Mouse (Mus musculus) neural tube, embryonic 13.5 days (tissue): ENCODE measurements around the gene Pdzd2. TPM values are rescaled to one million over a fixed set of nuclear protein-coding genes. Genes with fewer than 3 reads are reported as not detected.

Experiments used
- ATAC-seq: fragments of 200-750 bp; cut with Nextera tagmentation; 2 replicates; pipeline ENCODE4 v1.8.0; 2017; ENCODE audit warnings: low read depth, mild to moderate bottlenecking, moderate TSS enrichment, moderate library complexity
- H3K27ac ChIP-seq: fragments of 300-500 bp; sonication (generic); replicated peaks from 2 replicates; pipeline ENCODE4 v1.5.1; 2015; ENCODE audit warnings: moderate library complexity, mild to moderate bottlenecking, inconsistent platforms
- H3K27me3 ChIP-seq: fragments of 300-500 bp; sonication (generic); 2 replicates; pipeline ENCODE4 v1.6.1; 2015; ENCODE audit warnings: mild to moderate bottlenecking, inconsistent platforms
- H3K36me3 ChIP-seq: fragments of 300-500 bp; sonication (generic); 2 replicates; pipeline ENCODE4 v1.6.1; 2015; ENCODE audit warnings: mild to moderate bottlenecking, inconsistent platforms
- H3K4me1 ChIP-seq: fragments of 300-500 bp; sonication (generic); replicated peaks from 2 replicates; pipeline ENCODE4 v1.6.1; 2015; ENCODE audit warnings: inconsistent platforms
- H3K4me2 ChIP-seq: fragments of 300-500 bp; sonication (generic); 2 replicates; pipeline ENCODE4 v1.6.1; 2015; ENCODE audit warnings: inconsistent platforms, mild to moderate bottlenecking, moderate library complexity
- H3K4me3 ChIP-seq: fragments of 300-500 bp; sonication (generic); 2 replicates; pipeline ENCODE4 v1.5.1; 2015; ENCODE audit warnings: mild to moderate bottlenecking, inconsistent platforms
- H3K9ac ChIP-seq: fragments of 300-500 bp; sonication (generic); 2 replicates; pipeline ENCODE4 v1.6.1; 2015; ENCODE audit warnings: moderate library complexity, mild to moderate bottlenecking, inconsistent platforms
- H3K9me3 ChIP-seq: fragments of 300-500 bp; sonication (generic); 2 replicates; pipeline ENCODE4 v1.6.1; 2016; ENCODE audit warnings: inconsistent platforms
- WGBS: fragments of 180-500 bp; shearing (Covaris S2); methylation state at CpG from one replicate; pipeline ENCODE4 v1.1.7; 2015; 5-methylcytosine and 5-hydroxymethylcytosine counted together
- polyA plus RNA-seq: library from polyadenylated mRNA; unstranded; fragments of >200 nt; fragmentation: Nextera tagmentation; extraction: Ambion mirVana; gene quantifications from 2 replicates; pipeline ENCODE4 v1.2.1, GENCODE M21; 2015

Gene Pdzd2
- polyA plus RNA-seq, 1 experiment from 2014 or later = 6.0 TPM

GRCm38 (mm10) chr15:12758461-12758860, 18.7 kb upstream of the Pdzd2 start:
- Histone ChIP-seq H3K4me1 (peaks cover 18% of the 10 kb centered on the region), H3K36me3 (no peaks in the 10 kb centered on the region), H3K9ac (no peak overlapping the region), H3K27me3 (no peaks in the 10 kb centered on the region), H3K4me3 (no peak overlapping the region), H3K27ac (no peak overlapping the region), H3K9me3 (no peaks in the 10 kb centered on the region), H3K4me2 (no peak overlapping the region)
- no peak for ATAC-seq
- 50% methylated on average over 5 of the region's 5 CpGs for WGBS

DNA sequence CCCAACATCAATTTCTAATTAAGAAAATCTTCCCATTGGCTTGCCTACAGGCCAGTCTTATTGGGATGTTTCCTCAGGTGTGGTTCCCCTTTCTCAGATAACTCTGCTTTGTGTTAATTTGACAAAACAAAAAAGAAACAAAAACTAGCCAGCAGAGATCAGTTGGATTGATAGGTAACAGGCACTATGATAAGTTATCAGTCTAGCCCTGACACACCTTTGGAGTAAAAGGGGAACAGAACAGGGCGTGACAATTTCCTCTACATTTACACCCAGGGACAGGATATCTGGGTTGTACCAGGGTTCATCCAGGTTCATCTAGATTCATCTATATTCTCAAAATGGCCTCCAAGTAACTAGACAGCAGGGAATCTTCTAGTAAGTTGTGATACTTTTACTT, 18.0 kb upstream of the Pdzd2 start:
- H3K27ac ChIP-seq = no peak overlapping the region
- H3K4me3 ChIP-seq = no peak overlapping the region
- WGBS = 95% methylated on average over 1 of the region's 1 CpGs
- H3K9ac ChIP-seq = no peak overlapping the region
- no peaks in the 10 kb centered on the region for H3K27me3 ChIP-seq
- no peak for ATAC-seq
- H3K4me1 ChIP-seq = peaks cover 12% of the 10 kb centered on the region
- no peak overlapping the region for H3K4me2 ChIP-seq
- no peaks in the 10 kb centered on the region for H3K9me3 ChIP-seq
- H3K36me3 ChIP-seq = no peaks in the 10 kb centered on the region

DNA sequence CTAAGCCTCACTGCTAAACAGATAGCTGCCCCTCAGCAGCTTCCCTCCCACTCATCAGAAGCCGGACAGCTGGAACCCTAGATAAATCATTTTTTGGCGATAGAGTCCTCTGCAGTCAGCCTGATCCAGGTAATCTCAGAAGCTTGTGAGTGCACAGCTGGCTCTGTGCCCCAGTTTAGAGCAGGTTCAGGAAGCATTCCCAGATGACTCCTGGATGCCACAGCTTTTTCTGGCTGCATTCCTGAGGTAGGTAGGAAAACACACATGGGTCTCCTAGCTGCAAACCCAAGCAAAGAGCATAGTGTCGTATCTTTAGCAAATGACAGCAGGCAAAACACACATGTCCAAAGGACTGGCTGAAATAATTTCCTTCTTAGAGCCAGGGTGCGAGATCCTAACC, 13.5 kb upstream of the Pdzd2 start:
- Histone ChIP-seq H3K4me2 (no peak overlapping the region), H3K27me3 (no peaks in the 10 kb centered on the region), H3K4me1 (no peaks in the 10 kb centered on the region), H3K4me3 (no peak overlapping the region), H3K27ac (no peak overlapping the region), H3K9me3 (no peaks in the 10 kb centered on the region), H3K9ac (no peak overlapping the region), H3K36me3 (no peaks in the 10 kb centered on the region)
- no peak for ATAC-seq
- WGBS = 71% methylated on average over 4 of the region's 4 CpGs

GRCm38 (mm10) chr15:12750963-12751362, 11.2 kb upstream of the Pdzd2 start:
- no peak overlapping the region for H3K27ac ChIP-seq
- no peak overlapping the region for H3K9ac ChIP-seq
- 90% methylated on average over 8 of the region's 8 CpGs for WGBS
- no peaks in the 10 kb centered on the region for H3K36me3 ChIP-seq
- H3K9me3 ChIP-seq = no peaks in the 10 kb centered on the region
- H3K4me3 ChIP-seq = no peak overlapping the region
- H3K4me1 ChIP-seq = no peaks in the 10 kb centered on the region
- H3K4me2 ChIP-seq = no peak overlapping the region
- H3K27me3 ChIP-seq = no peaks in the 10 kb centered on the region
- no peak for ATAC-seq

GRCm38 (mm10) chr15:12749549-12750301, 10.0 kb upstream of the Pdzd2 start:
- Histone ChIP-seq H3K9ac (no peak overlapping the region), H3K4me1 (no peaks in the 10 kb centered on the region), H3K36me3 (no peaks in the 10 kb centered on the region), H3K9me3 (no peaks in the 10 kb centered on the region), H3K4me3 (no peak overlapping the region), H3K4me2 (no peak overlapping the region), H3K27me3 (no peaks in the 10 kb centered on the region), H3K27ac (no peak overlapping the region)
- WGBS = 84% methylated on average over 11 of the region's 11 CpGs
- ATAC-seq = no peak

DNA sequence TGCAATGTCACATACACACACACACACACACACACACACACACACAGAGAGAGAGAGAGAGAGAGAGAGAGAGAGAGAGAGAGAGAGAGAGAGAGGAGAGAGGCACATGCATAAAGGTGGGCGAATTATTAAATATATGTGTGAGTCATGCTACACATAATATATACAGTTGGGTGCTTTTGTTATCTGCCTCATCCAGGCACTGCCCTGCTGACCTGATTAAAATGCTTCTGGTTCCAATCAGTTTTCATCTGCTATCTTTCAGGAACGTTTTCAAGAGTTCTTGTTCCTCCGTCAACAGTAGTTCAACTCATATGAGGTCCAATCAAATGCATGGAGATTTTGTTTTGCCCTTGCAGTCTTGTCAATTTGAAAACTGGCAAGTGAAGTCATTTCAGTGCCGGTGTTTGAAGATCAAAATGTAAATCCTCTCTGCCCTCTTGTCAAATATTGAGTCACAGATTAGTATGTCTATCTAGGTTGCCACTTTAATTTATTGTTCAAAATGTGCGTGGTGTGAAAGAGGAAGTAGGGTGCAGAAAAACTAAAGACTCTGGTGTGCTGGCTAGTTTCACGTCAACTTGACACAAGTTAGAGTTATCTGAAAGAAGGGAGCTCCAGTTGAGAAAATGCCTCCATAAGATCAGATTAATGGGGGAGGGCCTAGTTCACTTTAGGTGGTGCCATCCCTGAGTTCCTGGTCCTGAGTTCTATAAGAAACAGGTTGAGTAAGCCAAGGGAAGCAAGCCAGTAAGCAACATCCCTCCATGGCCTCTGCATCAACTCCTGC, 2.6 kb upstream of the Pdzd2 start:
- 92% methylated on average over 6 of the region's 6 CpGs for WGBS
- no peaks in the 10 kb centered on the region for H3K9me3 ChIP-seq
- no peak overlapping the region for H3K4me2 ChIP-seq
- no peak overlapping the region for H3K9ac ChIP-seq
- H3K4me1 ChIP-seq = peaks cover 8% of the 10 kb centered on the region
- no peaks in the 10 kb centered on the region for H3K36me3 ChIP-seq
- no peak for ATAC-seq
- H3K27ac ChIP-seq = no peak overlapping the region
- H3K27me3 ChIP-seq = peaks cover 27% of the 10 kb centered on the region
- no peak overlapping the region for H3K4me3 ChIP-seq

DNA sequence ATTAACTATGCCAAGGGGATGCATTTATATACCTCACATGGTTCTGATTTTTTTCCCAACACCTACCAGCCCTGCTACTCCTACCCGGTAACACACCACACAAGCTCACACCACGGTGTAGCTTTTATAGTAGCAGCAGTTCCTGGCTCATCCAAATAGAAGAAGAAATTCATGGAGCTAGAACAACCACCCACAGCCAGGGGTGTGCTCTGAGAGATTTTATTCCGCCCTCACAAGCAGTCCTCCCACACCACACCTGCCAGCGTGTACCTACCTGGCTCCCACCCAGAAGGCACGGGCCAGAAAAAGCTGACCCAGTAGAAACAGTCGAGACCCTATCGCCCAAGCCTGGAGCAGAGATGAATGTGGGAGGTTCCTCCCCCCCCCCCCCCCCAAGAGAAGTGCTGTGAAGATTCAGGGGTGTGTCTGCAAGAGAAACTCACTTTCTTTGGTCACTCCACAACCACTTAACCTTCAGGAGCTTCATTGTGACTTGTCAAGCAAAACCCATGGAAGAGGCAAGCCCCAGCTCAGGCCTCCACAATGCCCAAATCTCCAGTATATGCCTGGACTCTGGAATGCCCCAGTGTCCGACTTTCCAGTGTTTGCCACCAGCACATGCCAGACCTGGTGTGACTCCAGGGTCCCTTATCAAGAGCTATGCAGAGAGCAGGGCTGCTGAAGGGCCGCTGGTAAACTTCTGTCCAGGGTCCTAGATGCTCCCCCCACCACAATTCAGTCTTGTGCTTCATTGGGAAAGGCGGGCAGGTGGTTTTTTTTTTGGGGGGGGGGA, 1.2 kb downstream of the Pdzd2 start:
- Histone ChIP-seq H3K4me3 (peak overlapping the region; percentile 68), H3K27me3 (peaks cover 34% of the 10 kb centered on the region), H3K4me2 (peak overlapping the region; percentile 78), H3K27ac (no peak overlapping the region), H3K4me1 (peaks cover 8% of the 10 kb centered on the region), H3K9me3 (no peaks in the 10 kb centered on the region), H3K9ac (peak overlapping the region; percentile 73; the same call in 1 of the 2 replicates), H3K36me3 (no peaks in the 10 kb centered on the region)
- 42% methylated on average over 10 of the region's 10 CpGs for WGBS
- ATAC-seq = no peak

- H3K9me3 ChIP-seq = no peaks in the 10 kb centered on the region
Observed at GRCm38 (mm10) chr15:12735208-12735607, 4.5 kb downstream of the Pdzd2 start.

DNA sequence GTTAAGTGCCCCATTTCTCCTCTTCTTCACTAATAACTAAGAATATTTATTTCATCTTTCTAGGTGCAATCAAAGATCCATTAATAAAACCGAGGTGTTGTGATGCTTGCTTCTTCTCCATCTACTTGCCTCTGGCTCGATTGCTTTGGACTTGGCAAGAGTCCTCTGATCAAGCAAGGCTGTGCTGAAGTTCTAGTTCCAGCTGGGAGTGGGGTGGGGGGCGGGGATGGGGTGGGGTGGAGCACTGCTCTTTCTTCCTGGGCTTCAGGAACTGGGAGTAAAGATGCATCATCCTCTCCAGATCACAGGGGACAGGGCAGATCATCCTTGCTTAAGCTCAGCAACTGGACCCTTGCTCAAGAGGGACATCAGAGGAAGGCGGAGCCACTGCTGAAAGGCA, 5.5 kb downstream of the Pdzd2 start:
- WGBS = 73% methylated on average over 4 of the region's 4 CpGs

More at GRCm38 (mm10) chr15:12735208-12735607, 4.5 kb downstream of the Pdzd2 start:
- no peak overlapping the region for H3K4me3 ChIP-seq
- H3K27me3 ChIP-seq = peaks cover 22% of the 10 kb centered on the region
- ATAC-seq = no peak
- no peak overlapping the region for H3K9ac ChIP-seq
- no peaks in the 10 kb centered on the region for H3K36me3 ChIP-seq
- H3K4me2 ChIP-seq = no peak overlapping the region
- no peak overlapping the region for H3K27ac ChIP-seq
- 58% methylated on average over 2 of the region's 2 CpGs for WGBS
- peaks cover 8% of the 10 kb centered on the region for H3K4me1 ChIP-seq

GRCm38 (mm10) chr15:12732613-12733012, 7.1 kb downstream of the Pdzd2 start:
- no peaks in the 10 kb centered on the region for H3K9me3 ChIP-seq
- H3K4me2 ChIP-seq = no peak overlapping the region
- H3K36me3 ChIP-seq = no peaks in the 10 kb centered on the region
- H3K27me3 ChIP-seq = peaks cover 8% of the 10 kb centered on the region
- no peak for ATAC-seq
- no peak overlapping the region for H3K9ac ChIP-seq
- 80% methylated on average over 11 of the region's 11 CpGs for WGBS
- H3K27ac ChIP-seq = no peak overlapping the region
- H3K4me1 ChIP-seq = no peaks in the 10 kb centered on the region
- H3K4me3 ChIP-seq = no peak overlapping the region

More for the DNA sequence above, 5.5 kb downstream of the Pdzd2 start:
- Histone ChIP-seq H3K9ac (no peak overlapping the region), H3K4me1 (peaks cover 6% of the 10 kb centered on the region), H3K27me3 (peaks cover 22% of the 10 kb centered on the region), H3K27ac (no peak overlapping the region), H3K36me3 (no peaks in the 10 kb centered on the region), H3K4me2 (no peak overlapping the region), H3K4me3 (no peak overlapping the region), H3K9me3 (no peaks in the 10 kb centered on the region)
- ATAC-seq = no peak

GRCm38 (mm10) chr15:12728381-12728780, 11.3 kb downstream of the Pdzd2 start:
- no peak for ATAC-seq
- H3K36me3 ChIP-seq = no peaks in the 10 kb centered on the region
- no peaks in the 10 kb centered on the region for H3K4me1 ChIP-seq
- H3K9ac ChIP-seq = no peak overlapping the region
- no peaks in the 10 kb centered on the region for H3K9me3 ChIP-seq
- no peaks in the 10 kb centered on the region for H3K27me3 ChIP-seq
- no peak overlapping the region for H3K4me2 ChIP-seq
- H3K4me3 ChIP-seq = no peak overlapping the region
- H3K27ac ChIP-seq = no peak overlapping the region
- 80% methylated on average over 4 of the region's 4 CpGs for WGBS

- WGBS = 82% methylated on average over 5 of the region's 5 CpGs
- Histone ChIP-seq H3K4me3 (no peak overlapping the region), H3K9ac (no peak overlapping the region), H3K9me3 (no peaks in the 10 kb centered on the region), H3K27ac (no peak overlapping the region), H3K27me3 (no peaks in the 10 kb centered on the region), H3K4me1 (no peaks in the 10 kb centered on the region), H3K4me2 (no peak overlapping the region), H3K36me3 (no peaks in the 10 kb centered on the region)
- ATAC-seq = no peak
Observed at GRCm38 (mm10) chr15:12725256-12725655, 14.5 kb downstream of the Pdzd2 start.
